Mouse (Mus musculus) kidney, postnatal 36 days (tissue): ENCODE data around the gene Adra2b.
A peak's percentile ranks its signal among the peaks of the same experiment; 100 is the strongest.

Experiments used
- DNase-seq, 2 experiments: peaks; one replicate each; pipeline ENCODE4 v3.0.0; 2021 to 2022; ENCODE audit warnings: mixed read lengths in 2 of 2

Gene Adra2b

DNA sequence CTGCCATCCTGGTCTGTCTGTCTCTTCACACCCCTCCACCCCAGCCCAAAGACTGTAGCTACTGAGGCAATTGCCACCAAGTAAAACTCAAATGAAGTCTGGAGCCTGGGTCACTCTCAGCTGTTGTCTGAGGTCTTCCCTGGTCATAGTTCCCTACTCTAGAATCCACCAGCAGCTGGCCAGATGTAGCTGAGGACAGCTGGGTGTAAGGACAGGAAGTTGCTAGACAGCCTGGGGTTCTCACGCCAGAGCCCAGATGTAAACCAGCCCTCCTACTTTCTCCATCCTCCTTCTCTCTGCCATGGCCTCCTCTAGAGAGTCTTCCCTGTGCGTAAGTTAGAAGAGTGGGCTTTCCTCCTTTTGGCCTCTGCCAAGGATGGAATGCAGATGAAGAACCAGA, 24.5 kb downstream of the Adra2b start:
- DNase-seq = peak in 1 of 2 experiments; percentile 22

- peak; percentile 45 to 64 for DNase-seq
Measured at GRCm38 (mm10) chr2:127390352-127390751, 27.3 kb downstream of the Adra2b start.

GRCm38 (mm10) chr2:127390846-127391245, 27.8 kb downstream of the Adra2b start:
- no peak for DNase-seq

DNA sequence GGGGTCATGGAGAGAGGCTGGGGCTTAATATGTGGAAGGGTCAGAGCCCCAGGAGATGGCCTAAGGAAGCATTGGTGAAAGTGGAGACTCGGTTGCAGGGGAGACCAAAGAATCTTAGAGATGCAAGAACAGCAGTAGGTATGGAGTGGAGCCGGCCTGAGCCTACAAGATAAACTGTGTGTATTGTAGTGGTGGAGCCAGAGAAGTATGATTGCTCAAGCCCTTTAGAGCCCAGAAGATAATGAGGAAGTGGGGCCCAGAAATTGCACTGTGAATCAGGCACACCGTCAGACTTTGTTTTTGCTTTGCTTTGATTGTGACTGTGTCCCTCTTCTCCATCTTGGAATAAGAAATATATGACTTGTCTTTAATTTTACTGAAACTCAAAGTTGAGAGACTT, 28.3 kb downstream of the Adra2b start:
- DNase-seq = no peak

- peak; percentile 37 to 43 for DNase-seq
Measured at GRCm38 (mm10) chr2:127394606-127395161, 31.7 kb downstream of the Adra2b start.

- peak in 1 of 2 experiments; percentile 23 for DNase-seq
Measured at GRCm38 (mm10) chr2:127398738-127399137, 35.7 kb downstream of the Adra2b start.

- DNase-seq = no peak
Measured at GRCm38 (mm10) chr2:127411126-127411525, 48.1 kb downstream of the Adra2b start.

- peak; percentile 88 to 95 for DNase-seq
Measured at GRCm38 (mm10) chr2:127415806-127416205, 52.8 kb downstream of the Adra2b start.

- DNase-seq = peak; percentile 77 to 91
Measured at GRCm38 (mm10) chr2:127416706-127417105, 53.7 kb downstream of the Adra2b start.
